ENCODE assay signal across 8 mouse cellular contexts in genomic region chr9:66833851-66834250, GRCm38 (mm10). TPM values are rescaled to one million over a fixed set of nuclear protein-coding genes. Genes with fewer than 3 reads are reported as not detected.
A peak's percentile ranks its signal among the peaks of the same experiment; 100 is the strongest.
DNase-seq lines count a peak whose midpoint lies in the region; ATAC-seq and TF ChIP-seq lines count a peak whose summit lies in the region.

No protein-coding gene starts in this region.

- H3K4me1 ChIP-seq in embryonic facial prominence, embryonic 13.5 days, result peaks cover 14% of the 10 kb centered on the region
- peaks cover 13% of the 10 kb centered on the region for H3K4me1 ChIP-seq in intestine, embryonic 16.5 days (ENCODE audit: control insufficient read depth, insufficient read depth, low read length)
- peaks cover 20% of the 10 kb centered on the region for H3K4me1 ChIP-seq in liver, postnatal 0 days (ENCODE audit: insufficient read depth)
- 0 out of 2 replicates have a peak, but pooled peaks cover 6% of the 10 kb centered on the region for H3K4me1 ChIP-seq in stomach, embryonic 16.5 days (ENCODE audit: control insufficient read depth, insufficient read depth, low read length)

- H3K36me3 ChIP-seq in embryonic facial prominence, embryonic 13.5 days, result no peaks in the 10 kb centered on the region
- H3K36me3 ChIP-seq in intestine, embryonic 16.5 days (ENCODE audit: control insufficient read depth, insufficient read depth, low read length), result no peaks in the 10 kb centered on the region
- no peaks in the 10 kb centered on the region for H3K36me3 ChIP-seq in liver, postnatal 0 days (replicated peaks; ENCODE audit: insufficient read depth, low read length)
- H3K36me3 ChIP-seq in stomach, embryonic 16.5 days (ENCODE audit: control insufficient read depth, insufficient read depth, low read length), result no peaks in the 10 kb centered on the region

- peak overlapping the region; percentile 64 for H3K9ac ChIP-seq in embryonic facial prominence, embryonic 13.5 days
- H3K9ac ChIP-seq in intestine, embryonic 16.5 days (ENCODE audit: low read depth, low read length), result peak overlapping the region; percentile 70
- peak overlapping the region; percentile 58; the same call in 1 of the 2 replicates for H3K9ac ChIP-seq in liver, postnatal 0 days (replicated peaks)
- peak overlapping the region; percentile 59 for H3K9ac ChIP-seq in stomach, embryonic 16.5 days (ENCODE audit: low read length)

- H3K4me3 ChIP-seq in embryonic facial prominence, embryonic 13.5 days, result peak overlapping the region; percentile 66
- H3K4me3 ChIP-seq in intestine, embryonic 16.5 days (ENCODE audit: low read length), result peak overlapping the region; percentile 72
- peak overlapping the region; percentile 59 for H3K4me3 ChIP-seq in liver, postnatal 0 days (ENCODE audit: low read depth, low read length)
- peak overlapping the region; percentile 77 for H3K4me3 ChIP-seq in stomach, embryonic 16.5 days (replicated peaks; ENCODE audit: low read length)

- peaks cover 5% of the 10 kb centered on the region; the same call in 1 of the 2 replicates for H3K27me3 ChIP-seq in embryonic facial prominence, embryonic 13.5 days
- no peaks in the 10 kb centered on the region for H3K27me3 ChIP-seq in intestine, embryonic 16.5 days (replicated peaks; ENCODE audit: control insufficient read depth, insufficient read depth, low read length)
- no peaks in the 10 kb centered on the region for H3K27me3 ChIP-seq in liver, postnatal 0 days (ENCODE audit: insufficient read depth, low read length)
- no peaks in the 10 kb centered on the region for H3K27me3 ChIP-seq in stomach, embryonic 16.5 days (ENCODE audit: control insufficient read depth, insufficient read depth, low read length)

- no peak for TF ChIP-seq EP300 in liver, postnatal 0 days (IDR thresholded peaks at IDR 0.05; ENCODE audit: low read depth)

- WGBS in embryonic facial prominence, embryonic 13.5 days, result 18% methylated on average over 7 of the region's 7 CpGs
- 23% methylated on average over 7 of the region's 7 CpGs for WGBS in intestine, embryonic 16.5 days
- 37% methylated on average over 7 of the region's 7 CpGs for WGBS in liver, postnatal 0 days (ENCODE audit: insufficient replicate concordance)
- WGBS in stomach, embryonic 16.5 days, result 21% methylated on average over 7 of the region's 7 CpGs

- no peak for TF ChIP-seq CTCF in liver, postnatal 0 days (IDR thresholded peaks at IDR 0.05; ENCODE audit: low read depth)

- peak; percentile 25 to 43 for DNase-seq in right cerebral cortex, postnatal 10 days (ENCODE audit: low spot score in 2 of 2)
- no peak for DNase-seq in right cerebral cortex, postnatal 25 days
- no peak for DNase-seq in liver, postnatal 0 days
- DNase-seq in MN1 (ENCODE audit: low spot score), result no peak
- DNase-seq in thymus, postnatal 14 days, result no peak

- H3K9me3 ChIP-seq in embryonic facial prominence, embryonic 13.5 days, result no peaks in the 10 kb centered on the region
- H3K9me3 ChIP-seq in intestine, embryonic 16.5 days (ENCODE audit: control insufficient read depth, low read length), result no peaks in the 10 kb centered on the region
- no peaks in the 10 kb centered on the region for H3K9me3 ChIP-seq in liver, postnatal 0 days (ENCODE audit: low read length)
- no peaks in the 10 kb centered on the region for H3K9me3 ChIP-seq in stomach, embryonic 16.5 days (replicated peaks; ENCODE audit: control insufficient read depth, low read length)

- ATAC-seq in embryonic facial prominence, embryonic 13.5 days (ENCODE audit: insufficient number of reproducible peaks, insufficient read depth, low FRiP score, low TSS enrichment, low read depth), result no peak
- ATAC-seq in intestine, embryonic 16.5 days, result no peak
- no peak for ATAC-seq in liver, postnatal 0 days
- no peak for ATAC-seq in stomach, embryonic 16.5 days (ENCODE audit: insufficient read depth, low FRiP score)

- peak overlapping the region; percentile 92 for H3K4me2 ChIP-seq in embryonic facial prominence, embryonic 13.5 days
- peak overlapping the region; percentile 96 for H3K4me2 ChIP-seq in intestine, embryonic 16.5 days (ENCODE audit: low read depth, low read length)
- peak overlapping the region; percentile 98 for H3K4me2 ChIP-seq in liver, postnatal 0 days (ENCODE audit: low read depth, low read length)
- peak overlapping the region; percentile 70 for H3K4me2 ChIP-seq in stomach, embryonic 16.5 days (ENCODE audit: low read depth, low read length)

- H3K27ac ChIP-seq in embryonic facial prominence, embryonic 13.5 days, result no peak overlapping the region; the same call in 1 of the 2 replicates
- no peak overlapping the region for H3K27ac ChIP-seq in intestine, embryonic 16.5 days (ENCODE audit: low read length)
- H3K27ac ChIP-seq in liver, postnatal 0 days (ENCODE audit: low read depth), result no peak overlapping the region
- no peak overlapping the region for H3K27ac ChIP-seq in stomach, embryonic 16.5 days (ENCODE audit: low read length)

RNA-seq across cellular contexts. Expression of gene Aph1c, which starts 0.7 kb away (rescaled TPM):
- 2.7 and 3.9 TPM in 2 replicates for polyA plus RNA-seq in embryonic facial prominence, embryonic 13.5 days (2015; fragmentation: Nextera tagmentation; extraction: Ambion mirVana)
- 4.5 and 6.2 TPM in 2 replicates for polyA plus RNA-seq in intestine, embryonic 16.5 days (2015; fragmentation: Nextera tagmentation; extraction: Ambion mirVana)
- polyA plus RNA-seq in liver, postnatal 0 days (2015; fragmentation: Nextera tagmentation; extraction: Ambion mirVana), result 3.3 and 4.1 TPM in 2 replicates
- 4.0 and 5.2 TPM in 2 replicates for polyA plus RNA-seq in stomach, embryonic 16.5 days (2015; fragmentation: Nextera tagmentation; extraction: Ambion mirVana)

RNA-seq across cellular contexts. Expression of gene Gm10647, which starts 37.0 kb away (rescaled TPM):
- 0.96 and 1.3 TPM in 2 replicates for polyA plus RNA-seq in embryonic facial prominence, embryonic 13.5 days (2015; fragmentation: Nextera tagmentation; extraction: Ambion mirVana)
- polyA plus RNA-seq in intestine, embryonic 16.5 days (2015; fragmentation: Nextera tagmentation; extraction: Ambion mirVana), result 0.29 and 0.55 TPM in 2 replicates
- polyA plus RNA-seq in liver, postnatal 0 days (2015; fragmentation: Nextera tagmentation; extraction: Ambion mirVana), result 0.25 and 0.27 TPM in 2 replicates
- polyA plus RNA-seq in stomach, embryonic 16.5 days (2015; fragmentation: Nextera tagmentation; extraction: Ambion mirVana), result 0.48 and 0.89 TPM in 2 replicates

RNA-seq across cellular contexts. Expression of gene Aph1b, which starts 38.6 kb away (rescaled TPM):
- 10.1 and 10.8 TPM in 2 replicates for polyA plus RNA-seq in embryonic facial prominence, embryonic 13.5 days (2015; fragmentation: Nextera tagmentation; extraction: Ambion mirVana)
- 10.2 and 11.2 TPM in 2 replicates for polyA plus RNA-seq in intestine, embryonic 16.5 days (2015; fragmentation: Nextera tagmentation; extraction: Ambion mirVana)
- 2.0 and 2.1 TPM in 2 replicates for polyA plus RNA-seq in liver, postnatal 0 days (2015; fragmentation: Nextera tagmentation; extraction: Ambion mirVana)
- 11.6 and 11.7 TPM in 2 replicates for polyA plus RNA-seq in stomach, embryonic 16.5 days (2015; fragmentation: Nextera tagmentation; extraction: Ambion mirVana)

Comparison
In these comparisons a context has a peak if more than half of its experiments do, and no peak if none do; other contexts are left out.
1. DNase-seq: peak in right cerebral cortex, postnatal 10 days (2 of 2); none in right cerebral cortex, postnatal 25 days (single experiment), liver, postnatal 0 days (single experiment), MN1 (single experiment) and thymus, postnatal 14 days (single experiment).
2. Peak in every context shown above with its lines, with median percentiles within 50 percentile points of each other: H3K4me2 ChIP-seq, H3K4me3 ChIP-seq and H3K9ac ChIP-seq.